Mouse (Mus musculus): ENCODE results near the gene Lamtor1.

- TF ChIP-seq CTCF (IDR thresholded peaks at IDR 0.05; ENCODE audit: low read depth, low read length) (no peak), GATA1 (IDR thresholded peaks at IDR 0.05; ENCODE audit: borderline replicate concordance, low read length) (no peak), TAL1 (conservative IDR thresholded peaks at IDR 0.05; ENCODE audit: low read depth, low read length) (no peak)
These were observed 35.1 kb upstream of the Lamtor1 start, which contains the start of gene Folr1 for GRCm38 (mm10) chr7:101870629-101871028.

Measured in G1E (cell line).